Mouse (Mus musculus): ENCODE measurements at regions not wholly inside any gene's neighbourhood (a gene's known extent, or its start where the extent isn't known, plus 50 kb on each side); places are given as distances from the start of the nearest gene placed in this dataset.

DNA sequence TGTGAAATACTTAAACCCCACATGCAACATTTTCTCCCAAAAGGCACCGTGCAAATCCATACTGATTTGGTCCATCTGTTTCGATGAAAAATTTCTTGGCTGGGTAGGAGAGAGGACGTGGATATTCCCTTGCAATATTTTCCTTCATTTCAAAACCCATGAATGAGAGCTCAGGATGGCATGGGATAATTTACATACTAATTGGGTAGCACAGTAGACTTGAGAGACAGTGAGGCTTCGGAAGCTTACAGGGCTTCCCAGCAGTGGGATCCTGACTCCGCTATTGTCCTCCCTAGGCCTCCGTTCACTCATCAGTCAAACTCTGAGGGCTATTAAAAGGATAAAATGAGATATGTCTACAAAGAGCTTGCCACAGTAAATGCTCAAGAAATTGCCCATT lies 59.8 kb downstream of the Sox3 start:
- no peak for DNase-seq (ENCODE audit: low spot score)

DNA sequence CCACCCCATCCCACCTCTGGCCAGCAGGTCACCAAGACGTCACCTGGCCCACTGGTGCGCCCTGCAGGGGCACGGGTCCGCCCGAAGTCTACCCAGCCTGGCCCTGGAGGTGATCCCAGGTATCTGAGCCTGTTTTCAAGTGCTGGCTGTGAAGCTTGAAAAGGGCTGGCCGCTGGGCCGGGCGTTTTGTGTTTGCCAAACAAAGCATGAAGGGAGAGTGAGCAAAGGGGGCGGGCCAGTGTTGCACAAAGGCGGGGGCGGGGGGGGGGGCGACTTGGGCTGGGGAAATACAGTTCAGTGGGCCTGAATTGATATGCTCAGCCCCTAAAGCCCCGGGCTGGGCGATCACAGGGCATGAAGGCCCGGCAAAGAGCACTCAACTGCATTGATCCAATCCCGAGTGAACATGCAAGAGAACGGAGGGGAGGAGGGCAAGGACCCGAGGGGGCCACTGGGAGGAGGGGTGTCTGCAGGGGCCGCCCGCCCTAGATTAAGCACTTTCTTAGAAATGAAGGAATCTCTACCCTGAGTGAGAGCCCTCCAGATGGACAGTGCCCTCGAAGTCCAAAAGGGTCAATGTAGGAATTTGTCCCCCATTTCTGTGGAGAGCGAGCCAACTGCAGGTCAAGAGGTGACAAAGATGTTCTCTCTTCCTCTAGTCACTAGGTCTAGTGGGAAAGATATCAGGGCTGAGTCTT lies 61.8 kb downstream of the Sox3 start:
- DNase-seq (ENCODE audit: low spot score): no peak

DNA sequence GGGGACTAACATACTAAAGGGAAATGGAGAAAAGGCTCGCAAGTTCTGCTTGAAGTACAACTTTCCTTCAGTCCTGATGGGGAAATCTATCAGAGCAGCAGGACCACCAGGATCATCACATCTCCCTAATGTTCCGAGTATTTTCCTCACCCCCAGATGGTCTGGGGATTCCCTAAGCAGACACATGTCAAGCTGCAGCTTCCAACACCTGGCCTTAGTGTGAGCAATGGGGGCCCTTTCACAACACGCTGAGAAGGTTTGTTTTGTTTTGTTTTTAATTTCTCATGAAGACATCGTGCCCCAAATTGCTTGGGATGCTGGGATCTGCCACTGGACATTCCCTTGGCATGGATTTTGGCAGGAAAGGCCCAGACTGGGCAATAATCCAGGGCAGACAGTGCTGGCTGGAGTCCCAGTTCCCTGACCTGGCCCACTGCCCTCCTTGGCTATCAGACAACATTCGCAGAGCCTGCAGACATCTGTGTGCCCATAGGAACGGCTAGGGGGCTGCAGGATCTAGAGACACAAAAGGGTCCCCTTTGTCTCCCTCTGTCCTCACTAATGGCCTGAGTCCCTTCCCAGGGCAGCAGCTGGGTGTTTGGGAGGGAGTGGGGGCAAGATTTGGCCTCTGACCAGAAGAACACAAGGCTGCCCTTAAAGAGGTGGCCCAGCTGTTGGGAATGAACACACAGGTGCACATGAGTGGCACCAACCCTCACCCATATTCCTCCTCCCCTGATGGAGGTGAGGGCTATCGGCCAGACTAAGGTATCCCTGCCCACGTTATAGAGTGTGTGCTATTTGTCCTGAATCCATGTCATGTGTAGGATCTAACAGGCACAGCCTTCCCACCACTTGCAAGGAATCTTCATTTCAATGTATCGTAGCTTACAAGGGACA lies 67.8 kb downstream of the Sox3 start:
- DNase-seq (ENCODE audit: low spot score): peak; percentile 3

DNA sequence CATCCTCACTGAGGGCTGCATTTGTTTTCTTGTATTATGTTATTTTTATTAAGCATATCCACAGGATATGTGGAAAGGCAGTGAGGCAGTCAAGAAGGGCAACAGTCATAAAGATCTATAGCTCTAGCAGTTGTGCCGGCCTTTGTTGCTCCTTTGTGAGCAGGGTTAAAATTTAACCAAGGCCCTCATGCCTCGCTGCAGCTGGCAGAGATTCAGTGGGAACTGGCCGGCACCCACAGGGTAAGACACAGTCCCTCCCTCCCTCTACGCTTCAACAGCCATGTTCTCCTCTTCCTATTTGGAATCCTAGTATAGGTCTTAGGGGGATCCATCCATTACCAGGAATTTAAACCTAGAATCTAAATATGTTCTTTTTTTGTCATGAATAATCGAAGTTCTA lies 94.7 kb downstream of the Sox3 start:
- peak; percentile 2 for DNase-seq (ENCODE audit: low spot score)

DNA sequence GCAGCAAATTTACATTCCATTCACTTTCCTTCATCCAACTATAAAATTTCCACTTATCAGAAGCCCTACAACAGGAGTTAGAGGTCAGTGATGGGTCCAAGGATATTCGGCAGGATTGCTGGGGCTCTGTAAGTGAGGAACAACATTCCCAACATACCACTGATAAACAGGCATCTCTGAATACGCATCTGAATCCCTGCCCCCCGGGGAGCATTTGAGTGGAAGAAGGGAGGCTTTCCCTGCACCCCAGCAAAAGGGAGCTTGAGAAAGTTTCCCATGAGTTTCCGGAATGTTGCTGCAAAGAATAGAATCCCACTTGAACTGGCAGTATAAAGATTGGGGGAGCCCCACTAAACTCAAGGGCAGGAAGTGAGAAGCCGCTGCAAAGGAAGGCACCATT lies 112.5 kb downstream of the Sox3 start:
- DNase-seq (ENCODE audit: low spot score): no peak

DNA sequence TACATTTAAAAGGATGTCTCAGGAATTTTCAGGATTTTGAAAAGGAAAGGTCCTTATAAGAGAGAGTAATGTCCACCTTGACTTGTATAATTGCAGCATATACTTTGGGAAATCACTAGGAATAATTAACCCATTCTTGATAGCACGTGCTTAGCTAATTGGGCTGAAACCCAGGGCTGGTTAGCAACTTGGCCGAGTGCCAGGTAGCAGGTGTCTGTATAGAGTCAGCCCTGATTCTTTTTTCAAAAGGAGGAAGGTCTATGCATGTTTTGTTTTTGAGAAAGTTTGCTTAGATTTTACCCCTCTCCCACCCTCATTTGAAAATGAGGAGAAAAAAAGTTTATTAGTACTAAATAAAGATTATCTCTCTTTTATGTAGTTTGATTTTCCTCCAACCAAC lies 113.1 kb downstream of the Sox3 start:
- DNase-seq (ENCODE audit: low spot score): no peak

DNA sequence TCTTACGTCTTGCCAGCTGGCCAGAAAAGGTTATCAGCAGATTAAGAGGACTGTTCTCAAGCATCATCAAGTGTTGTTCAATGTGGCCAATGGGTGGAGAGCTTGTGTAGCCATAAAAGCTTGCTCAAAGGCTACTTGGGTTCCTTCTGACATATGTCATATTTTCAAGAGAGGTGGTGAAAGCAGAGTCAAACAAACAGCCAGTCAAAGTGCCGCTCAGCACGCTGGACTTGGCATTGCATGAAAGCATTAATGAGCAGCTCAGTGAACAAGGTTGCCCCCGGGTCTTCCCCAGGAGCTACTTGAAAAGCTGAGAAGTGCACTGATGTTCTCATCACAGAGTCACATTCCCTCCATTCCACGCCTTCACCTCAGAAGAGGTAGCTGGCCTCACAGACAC lies 119.6 kb downstream of the Sox3 start:
- no peak for DNase-seq (ENCODE audit: low spot score)

DNA sequence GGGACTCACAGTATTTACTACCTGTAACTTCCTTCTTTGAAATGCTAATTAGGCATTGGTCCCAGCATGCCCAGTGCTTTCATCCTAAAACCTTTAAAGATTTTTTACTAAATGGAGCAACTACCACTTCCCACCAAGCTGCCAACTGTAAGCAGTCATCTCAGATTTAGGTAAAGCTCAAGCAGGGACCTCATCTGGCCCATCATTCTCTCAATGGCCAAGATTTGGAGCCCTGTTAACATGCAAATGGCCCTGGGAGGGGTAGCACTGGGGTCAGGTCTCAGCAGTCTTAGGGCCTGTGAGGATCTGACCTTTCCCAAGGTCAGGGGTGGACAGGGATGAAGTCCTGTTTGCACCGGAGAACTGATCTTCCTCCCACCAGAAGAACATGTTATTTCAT lies 120.8 kb downstream of the Sox3 start:
- DNase-seq (ENCODE audit: low spot score): no peak

DNA sequence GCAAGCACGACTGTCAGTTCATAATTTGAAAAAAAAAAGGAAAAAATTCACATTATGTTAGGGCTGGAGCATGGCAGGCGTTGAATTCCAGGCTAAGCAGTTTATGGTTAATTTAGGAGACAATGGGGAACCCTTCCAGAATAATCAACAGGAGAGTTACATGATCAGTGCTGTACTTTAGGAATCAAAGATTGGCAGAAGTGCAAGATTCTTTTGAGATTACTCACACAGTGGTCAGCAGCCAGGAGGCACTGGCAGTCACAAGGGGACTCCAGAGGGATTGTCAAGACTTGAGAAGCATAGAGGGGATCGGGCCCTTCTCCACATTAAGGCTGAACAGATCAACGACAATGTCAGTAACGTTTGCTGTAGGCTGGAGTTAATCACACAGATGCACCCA lies 142.8 kb downstream of the Sox3 start:
- DNase-seq (ENCODE audit: low spot score): no peak

DNA sequence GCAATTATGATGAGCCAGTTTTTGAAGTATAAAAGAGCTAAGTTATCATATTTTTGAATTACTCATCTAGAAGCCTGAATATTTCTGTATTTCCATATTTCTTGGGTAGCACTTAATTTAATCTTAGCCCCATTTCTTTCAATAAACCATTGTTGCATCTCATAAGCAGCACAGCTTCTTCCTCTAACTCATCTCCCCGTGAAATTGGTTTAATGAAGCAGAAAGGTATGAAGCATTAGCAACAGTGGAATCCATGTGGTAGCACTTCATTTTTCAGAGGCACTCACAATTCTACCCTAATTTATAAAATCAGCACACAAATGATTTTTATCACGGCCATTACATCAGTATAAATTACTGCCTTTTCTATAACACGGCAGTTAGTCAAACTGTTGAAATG lies 149.3 kb downstream of the Sox3 start:
- DNase-seq (ENCODE audit: low spot score): no peak

DNA sequence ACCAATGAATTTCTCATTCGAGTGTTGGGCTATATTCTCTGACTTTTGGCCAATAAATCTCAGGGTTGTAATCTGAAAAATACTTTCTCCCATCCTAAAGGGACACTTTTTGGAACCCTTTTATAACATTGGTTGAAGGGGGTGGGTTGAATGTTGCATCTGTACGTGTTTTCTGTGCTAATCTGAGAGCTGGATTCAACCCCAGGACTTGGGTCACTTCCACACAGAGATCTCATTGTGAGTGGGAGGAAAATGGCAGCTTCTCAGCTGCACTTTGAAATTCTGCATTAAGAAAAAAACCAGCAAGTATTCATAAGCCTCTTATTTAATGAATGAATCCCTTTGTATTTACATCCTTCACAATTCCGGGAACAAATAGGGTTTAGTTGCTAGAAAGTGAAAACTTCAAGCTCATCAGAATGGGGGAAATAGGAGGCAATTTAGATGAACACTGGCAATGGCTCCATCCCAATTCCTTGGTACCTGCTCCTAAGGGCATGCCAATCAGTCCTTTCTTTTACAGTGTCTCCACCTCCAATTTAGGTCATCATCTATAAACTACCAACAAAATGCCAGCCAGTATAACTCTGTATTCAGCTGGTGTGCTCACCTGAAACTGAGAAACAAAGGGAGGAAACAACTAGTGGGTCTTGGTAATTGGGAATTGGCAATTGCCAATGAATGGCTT lies 150.1 kb downstream of the Sox3 start:
- DNase-seq (ENCODE audit: low spot score): no peak

DNA sequence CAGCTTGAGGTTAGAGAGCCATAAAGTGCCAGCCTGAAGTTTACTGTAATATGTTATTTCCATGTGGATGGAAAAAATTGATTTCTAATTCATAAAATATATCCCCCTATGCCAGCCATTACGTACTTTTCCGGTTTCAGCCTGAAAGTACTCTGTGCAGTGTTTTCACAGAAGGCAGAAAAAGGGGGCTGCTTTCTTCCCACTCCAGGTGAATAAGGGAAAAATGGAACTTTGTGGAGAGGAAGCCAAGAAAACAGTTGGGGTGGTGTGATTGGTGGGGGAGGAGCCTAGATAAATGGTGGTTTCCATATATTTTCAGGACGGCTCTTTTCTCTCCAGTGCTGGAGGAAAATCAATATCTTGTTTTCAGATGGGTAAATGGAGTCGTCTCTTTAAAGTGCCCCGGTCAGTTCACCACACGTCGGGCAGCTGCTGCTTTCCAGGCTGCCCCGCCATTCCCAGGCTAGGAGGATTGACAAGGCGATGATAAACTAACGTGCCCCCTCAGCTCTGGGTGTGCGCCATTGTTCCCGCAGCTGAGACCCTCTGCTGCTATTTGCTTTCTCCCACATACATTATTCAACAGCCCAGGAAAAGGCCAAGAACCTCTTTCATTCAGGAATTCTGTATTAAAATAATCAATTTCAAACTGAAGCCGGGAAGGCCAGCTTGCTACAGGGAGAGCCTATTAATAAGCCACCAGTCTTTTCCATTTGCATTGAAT lies 127.1 kb upstream of the Atp11c start:
- no peak for DNase-seq (ENCODE audit: low spot score)

DNA sequence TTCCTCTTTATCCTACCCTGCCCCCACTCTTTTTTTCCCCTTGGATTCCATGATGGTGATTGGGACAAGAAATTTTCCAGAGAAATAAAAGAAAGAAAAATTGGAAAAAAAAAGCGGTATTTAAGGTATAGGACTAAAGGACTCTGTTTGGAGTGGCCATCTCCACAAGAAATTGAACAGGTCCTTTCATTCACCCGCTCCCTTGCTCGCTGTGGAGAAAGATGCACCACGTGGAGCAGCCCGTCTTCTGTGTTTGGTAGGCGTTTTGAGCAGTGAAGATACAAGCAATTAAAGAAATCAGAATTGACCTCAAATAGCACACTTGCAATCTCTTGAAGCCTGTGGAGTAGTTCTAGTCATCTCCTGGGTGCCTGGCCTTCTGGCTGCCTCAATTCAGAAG lies 126.3 kb upstream of the Atp11c start:
- DNase-seq (ENCODE audit: low spot score): no peak

DNA sequence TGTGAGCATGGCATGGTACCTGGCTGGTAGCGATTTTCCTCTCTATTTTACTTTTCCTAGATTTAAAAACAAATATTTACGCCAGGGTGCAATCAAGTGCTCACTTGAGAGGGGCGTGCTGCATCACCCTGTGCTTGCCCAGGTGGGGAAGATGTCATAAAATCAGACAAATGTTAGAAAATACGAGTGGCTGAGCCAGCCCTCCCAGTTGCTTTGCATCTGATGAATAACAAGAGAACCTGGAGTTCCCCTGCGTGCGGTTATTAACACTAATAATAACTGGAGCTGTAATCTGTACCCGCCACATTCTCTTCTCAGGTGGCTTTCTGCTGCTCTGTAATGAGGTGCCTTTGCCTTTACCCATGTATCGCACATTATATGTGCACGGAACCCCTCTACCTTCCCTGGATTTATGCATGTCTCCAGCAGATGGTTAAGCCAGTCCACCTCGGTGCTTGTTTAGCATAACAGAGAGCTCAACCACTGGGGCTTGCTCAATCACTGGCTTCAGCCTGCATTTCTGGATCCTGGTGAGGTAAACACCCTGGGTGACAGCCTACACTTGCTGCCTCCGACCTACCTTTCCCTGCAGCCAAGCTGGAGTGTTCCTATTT lies 125.8 kb upstream of the Atp11c start:
- no peak for DNase-seq (ENCODE audit: low spot score)

DNA sequence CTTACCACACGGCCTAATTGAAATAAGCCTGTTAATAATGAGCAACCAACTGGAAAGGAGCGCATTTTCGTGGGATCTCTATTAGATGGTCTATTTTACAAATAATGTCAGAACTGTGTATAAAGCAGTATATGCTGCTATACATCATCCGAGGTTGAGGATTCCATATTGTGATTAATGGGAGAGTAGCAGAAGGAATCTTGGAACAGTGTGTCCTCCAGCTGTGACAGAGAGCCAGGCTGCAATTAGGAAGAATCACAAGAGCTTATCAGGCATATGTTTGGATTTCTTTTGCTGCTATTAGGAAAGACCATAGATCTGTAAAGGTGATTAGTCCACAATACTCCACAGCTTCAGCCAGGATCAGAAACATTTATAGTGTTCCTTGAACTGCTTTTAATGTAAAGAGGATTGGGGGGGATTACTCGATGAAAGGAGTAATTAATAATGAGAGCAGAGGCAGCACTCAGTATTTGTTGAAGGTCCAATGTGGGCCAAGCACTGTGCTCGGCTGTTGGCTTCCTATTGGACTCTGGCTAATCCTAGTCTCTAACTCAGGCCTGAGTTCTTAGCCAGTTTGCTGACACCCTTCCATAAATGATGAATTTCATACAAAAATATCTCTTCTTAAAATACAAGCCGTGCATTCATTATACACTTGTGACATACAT lies 88.7 kb upstream of the Atp11c start:
- DNase-seq (ENCODE audit: low spot score): no peak

DNA sequence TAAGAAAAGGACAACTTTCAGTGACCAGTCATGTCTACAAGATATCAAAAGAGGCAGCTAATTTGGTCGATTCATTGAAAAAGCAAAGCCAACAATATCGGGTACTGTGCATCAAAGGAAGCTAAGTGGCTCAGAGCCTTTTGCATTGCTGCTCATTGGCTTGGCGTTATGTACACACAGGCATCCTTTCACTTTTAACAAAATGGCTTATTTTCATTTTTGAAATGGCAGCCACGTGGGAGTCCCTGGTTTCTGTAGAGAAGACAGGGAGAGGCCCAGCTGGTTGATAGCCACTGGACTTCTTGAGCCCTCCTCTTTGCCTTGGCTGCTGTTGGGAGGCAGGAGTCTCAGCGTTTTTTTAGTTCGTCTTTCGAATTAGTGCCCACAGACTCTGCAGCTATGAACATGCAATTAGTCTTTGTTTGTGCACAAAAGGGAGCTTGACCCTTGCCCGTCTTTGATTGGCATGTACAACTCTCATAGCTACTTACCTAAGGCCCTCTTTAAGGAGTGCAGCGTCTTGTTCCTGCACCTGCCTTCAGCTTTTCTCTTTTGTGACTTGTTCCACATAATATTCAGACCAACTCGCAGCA lies 52.3 kb upstream of the Atp11c start:
- no peak for DNase-seq (ENCODE audit: low spot score)

Data from urinary bladder, postnatal 14 days (tissue).